Mouse (Mus musculus) hindbrain, embryonic 14.5 days (tissue): Measurements from ENCODE around the gene Xrcc1. TPM values are rescaled to one million over a fixed set of nuclear protein-coding genes. Genes with fewer than 3 reads are reported as not detected.

Source experiments
- ATAC-seq: fragments of 200-750 bp; cut with Nextera tagmentation; 2 replicates; pipeline ENCODE4 v1.8.0; 2017; ENCODE audit warnings: moderate number of reproducible peaks, mild to moderate bottlenecking, moderate TSS enrichment, moderate library complexity; ENCODE audit not compliant: low FRiP score
- DNase-seq: peaks from one replicate; pipeline ENCODE4 v3.0.0-alpha.2; 2015; ENCODE audit warnings: low spot score
- H3K27ac ChIP-seq: fragments of 300-500 bp; sonication (generic); 2 replicates; pipeline ENCODE4 v1.5.1; 2014; ENCODE audit warnings: mild to moderate bottlenecking, moderate library complexity
- H3K27me3 ChIP-seq: fragments of 300-500 bp; sonication (generic); 2 replicates; pipeline ENCODE4 v1.6.1; 2014; ENCODE audit warnings: mild to moderate bottlenecking, low read length, mixed read lengths; ENCODE audit not compliant: control insufficient read depth, insufficient read depth
- H3K36me3 ChIP-seq: fragments of 300-500 bp; sonication (generic); replicated peaks from 2 replicates; pipeline ENCODE4 v1.6.1; 2014; ENCODE audit not compliant: control insufficient read depth, insufficient read depth
- H3K4me1 ChIP-seq: fragments of 300-500 bp; sonication (generic); replicated peaks from 2 replicates; pipeline ENCODE4 v1.6.1; 2014; ENCODE audit warnings: antibody characterized with exemption, low read length, mixed read lengths; ENCODE audit not compliant: control insufficient read depth, insufficient read depth
- H3K4me2 ChIP-seq: fragments of 300-500 bp; sonication (generic); replicated peaks from 2 replicates; pipeline ENCODE4 v1.6.1; 2014; ENCODE audit warnings: mild to moderate bottlenecking, moderate library complexity
- H3K4me3 ChIP-seq: fragments of 300-500 bp; sonication (generic); replicated peaks from 2 replicates; pipeline ENCODE4 v1.5.1; 2014; ENCODE audit warnings: mild to moderate bottlenecking, low read length
- H3K9ac ChIP-seq: fragments of 300-500 bp; sonication (generic); 2 replicates; pipeline ENCODE4 v1.6.1; 2014
- H3K9me3 ChIP-seq: fragments of 300-500 bp; sonication (generic); 2 replicates; pipeline ENCODE4 v1.6.1; 2016; ENCODE audit warnings: low read length; ENCODE audit not compliant: control insufficient read depth
- WGBS: fragments of 180-500 bp; shearing (Covaris S2); extraction: QIAGEN DNeasy Blood & Tissue Kit; methylation state at CpG from one replicate; pipeline ENCODE4 v1.1.7; 2014; 5-methylcytosine and 5-hydroxymethylcytosine counted together
- polyA plus RNA-seq: library from polyadenylated mRNA; unstranded; fragments of >200 nt; fragmentation: Nextera tagmentation; extraction: Ambion mirVana; gene quantifications from 2 replicates; pipeline ENCODE4 v1.2.1, GENCODE M21; 2014

The Xrcc1 gene
- polyA plus RNA-seq, 1 experiment from 2014 or later: 52.3 TPM

GRCm38 (mm10) chr7:24588336-24588735 is 42.2 kb downstream of the Xrcc1 start:
- WGBS: 86% methylated on average over 13 of the region's 13 CpGs
- H3K4me1 ChIP-seq: peaks cover 7% of the 10 kb centered on the region

DNA sequence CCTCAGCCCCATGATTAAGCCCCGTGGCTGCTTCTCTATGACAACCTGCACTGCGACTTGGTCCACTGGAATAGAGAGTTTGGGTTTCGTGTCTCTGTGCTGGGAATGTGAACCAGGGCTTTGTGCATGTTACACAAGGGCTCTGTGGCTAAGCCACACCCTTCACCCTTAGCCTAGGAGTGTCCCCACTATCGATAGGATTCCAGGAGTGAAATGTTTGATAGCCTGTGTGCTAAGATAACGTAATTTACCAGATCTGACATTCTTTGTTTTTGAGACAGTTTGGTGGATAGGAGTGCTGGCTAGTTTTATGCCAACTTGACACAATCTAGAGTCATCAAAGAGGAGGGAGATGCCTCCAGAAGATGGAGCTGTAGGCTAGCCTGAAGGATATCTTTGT is 45.6 kb downstream of the Xrcc1 start:
- DNase-seq (no peak), ATAC-seq (no peak)
- H3K36me3 ChIP-seq: no peaks in the 10 kb centered on the region

More at GRCm38 (mm10) chr7:24588336-24588735, 42.2 kb downstream of the Xrcc1 start:
- H3K9ac ChIP-seq: no peak overlapping the region
- H3K36me3 ChIP-seq: no peaks in the 10 kb centered on the region
- no peaks in the 10 kb centered on the region for H3K9me3 ChIP-seq
- H3K27ac ChIP-seq: no peak overlapping the region
- H3K27me3 ChIP-seq: peaks cover 15% of the 10 kb centered on the region
- DNase-seq: no peak
- no peak overlapping the region for H3K4me2 ChIP-seq
- no peak overlapping the region for H3K4me3 ChIP-seq
- no peak for ATAC-seq

GRCm38 (mm10) chr7:24592163-24592562 is 46.1 kb downstream of the Xrcc1 start:
- peaks cover 17% of the 10 kb centered on the region for H3K4me1 ChIP-seq
- no peaks in the 10 kb centered on the region for H3K9me3 ChIP-seq
- H3K27ac ChIP-seq: no peak overlapping the region
- DNase-seq: no peak
- 55% methylated on average over 4 of the region's 4 CpGs for WGBS
- H3K4me2 ChIP-seq: no peak overlapping the region
- no peak for ATAC-seq
- 0 out of 2 replicates have a peak, but pooled peaks cover 3% of the 10 kb centered on the region for H3K27me3 ChIP-seq
- H3K4me3 ChIP-seq: no peak overlapping the region
- no peaks in the 10 kb centered on the region for H3K36me3 ChIP-seq
- no peak overlapping the region for H3K9ac ChIP-seq

More for the DNA sequence above, 45.6 kb downstream of the Xrcc1 start:
- H3K4me1 ChIP-seq: peaks cover 17% of the 10 kb centered on the region
- peaks cover 3% of the 10 kb centered on the region; the same call in 1 of the 2 replicates for H3K27me3 ChIP-seq
- H3K4me2 ChIP-seq: no peak overlapping the region
- H3K4me3 ChIP-seq: no peak overlapping the region
- no peak overlapping the region for H3K27ac ChIP-seq
- WGBS: 78% methylated on average over 5 of the region's 5 CpGs
- no peaks in the 10 kb centered on the region for H3K9me3 ChIP-seq
- H3K9ac ChIP-seq: no peak overlapping the region

- Histone ChIP-seq H3K9me3 (no peaks in the 10 kb centered on the region), H3K4me1 (peaks cover 15% of the 10 kb centered on the region), H3K27ac (no peak overlapping the region), H3K36me3 (no peaks in the 10 kb centered on the region), H3K9ac (no peak overlapping the region), H3K27me3 (0 out of 2 replicates have a peak, but pooled peaks cover 3% of the 10 kb centered on the region), H3K4me2 (no peak overlapping the region), H3K4me3 (no peak overlapping the region)
- 77% methylated on average over 6 of the region's 6 CpGs for WGBS
- no peak for DNase-seq
- no peak for ATAC-seq
These were observed 46.7 kb downstream of the Xrcc1 start for GRCm38 (mm10) chr7:24592781-24593180.

GRCm38 (mm10) chr7:24593621-24594308 is 47.7 kb downstream of the Xrcc1 start:
- H3K4me1 ChIP-seq: peaks cover 15% of the 10 kb centered on the region
- peak overlapping the region; percentile 68 for H3K9ac ChIP-seq
- no peak overlapping the region for H3K27ac ChIP-seq
- H3K4me3 ChIP-seq: peak overlapping the region; percentile 64
- ATAC-seq (peak; percentile 86), DNase-seq (peak; percentile 73)
- 0 out of 2 replicates have a peak, but pooled peaks cover 3% of the 10 kb centered on the region for H3K27me3 ChIP-seq
- no peaks in the 10 kb centered on the region for H3K36me3 ChIP-seq
- WGBS: 3% methylated on average over 39 of the region's 39 CpGs
- no peaks in the 10 kb centered on the region for H3K9me3 ChIP-seq
- peak overlapping the region; percentile 74 for H3K4me2 ChIP-seq

DNA sequence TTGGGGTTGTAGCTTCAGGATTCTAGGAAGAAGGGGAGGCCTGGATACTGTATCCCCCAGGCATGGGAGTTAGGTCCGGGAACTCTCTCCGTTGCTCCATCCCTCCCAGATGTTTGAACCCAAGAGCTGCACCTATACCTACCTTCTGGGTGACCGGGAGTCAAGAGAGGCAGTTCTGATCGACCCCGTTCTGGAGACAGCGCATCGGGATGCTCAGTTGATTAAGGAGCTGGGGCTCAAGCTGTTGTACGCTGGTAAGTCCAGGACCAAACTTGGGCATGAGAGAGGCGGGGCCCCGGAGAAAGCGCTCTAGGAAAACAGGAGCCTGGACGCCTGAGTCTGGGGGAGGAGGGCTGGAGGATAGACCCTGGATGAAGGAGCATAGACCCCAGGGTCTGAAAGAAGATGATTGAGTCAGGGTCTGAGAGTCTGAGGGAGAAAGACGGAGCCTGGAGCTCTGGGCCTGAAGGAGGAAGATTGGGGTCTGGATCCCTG is 48.3 kb downstream of the Xrcc1 start:
- 5% methylated on average over 13 of the region's 13 CpGs for WGBS
- ATAC-seq: no peak; the same call in none of the 2 replicates

DNA sequence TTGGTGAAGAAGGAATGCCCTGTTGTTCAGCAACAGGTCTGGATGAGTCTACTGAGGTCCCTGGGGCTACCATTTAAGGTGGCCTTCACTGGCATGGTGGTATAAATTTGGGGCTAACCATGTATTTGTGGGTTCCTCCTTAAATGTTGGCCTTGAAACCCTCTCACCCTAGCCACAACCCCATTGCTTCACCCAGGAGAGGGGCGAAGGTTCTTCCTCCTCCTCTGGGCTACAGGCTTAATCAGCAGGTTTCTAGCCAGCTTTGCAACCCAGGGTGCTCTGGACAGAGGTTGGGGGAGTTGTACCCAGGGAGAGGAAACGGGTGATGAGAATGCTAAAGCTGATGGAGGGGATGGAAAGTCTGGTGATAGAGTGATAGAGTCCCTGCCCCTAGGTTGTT is 49.4 kb downstream of the Xrcc1 start:
- Histone ChIP-seq H3K4me3 (no peak overlapping the region), H3K4me2 (no peak overlapping the region), H3K36me3 (no peaks in the 10 kb centered on the region), H3K4me1 (peaks cover 15% of the 10 kb centered on the region), H3K9me3 (no peaks in the 10 kb centered on the region), H3K27me3 (0 out of 2 replicates have a peak, but pooled peaks cover 3% of the 10 kb centered on the region), H3K9ac (no peak overlapping the region), H3K27ac (no peak overlapping the region)
- 77% methylated on average over 2 of the region's 2 CpGs for WGBS
- ATAC-seq: no peak
- no peak for DNase-seq

More for the DNA sequence above, 48.3 kb downstream of the Xrcc1 start:
- no peaks in the 10 kb centered on the region for H3K9me3 ChIP-seq
- peak overlapping the region; percentile 74 for H3K4me2 ChIP-seq
- H3K9ac ChIP-seq: peak overlapping the region; percentile 68
- H3K27me3 ChIP-seq: 0 out of 2 replicates have a peak, but pooled peaks cover 3% of the 10 kb centered on the region
- no peak overlapping the region for H3K27ac ChIP-seq
- DNase-seq: no peak
- H3K4me1 ChIP-seq: peaks cover 15% of the 10 kb centered on the region
- H3K36me3 ChIP-seq: no peaks in the 10 kb centered on the region
- H3K4me3 ChIP-seq: peak overlapping the region; percentile 64

- ATAC-seq: no peak
- Histone ChIP-seq H3K4me1 (peaks cover 13% of the 10 kb centered on the region), H3K27ac (no peak overlapping the region), H3K9ac (no peak overlapping the region), H3K9me3 (no peaks in the 10 kb centered on the region), H3K4me3 (no peak overlapping the region), H3K27me3 (0 out of 2 replicates have a peak, but pooled peaks cover 3% of the 10 kb centered on the region), H3K4me2 (no peak overlapping the region), H3K36me3 (no peaks in the 10 kb centered on the region)
- no peak for DNase-seq
- WGBS: 71% methylated on average over 4 of the region's 4 CpGs
These were observed 52.0 kb downstream of the Xrcc1 start for GRCm38 (mm10) chr7:24598121-24598520.

DNA sequence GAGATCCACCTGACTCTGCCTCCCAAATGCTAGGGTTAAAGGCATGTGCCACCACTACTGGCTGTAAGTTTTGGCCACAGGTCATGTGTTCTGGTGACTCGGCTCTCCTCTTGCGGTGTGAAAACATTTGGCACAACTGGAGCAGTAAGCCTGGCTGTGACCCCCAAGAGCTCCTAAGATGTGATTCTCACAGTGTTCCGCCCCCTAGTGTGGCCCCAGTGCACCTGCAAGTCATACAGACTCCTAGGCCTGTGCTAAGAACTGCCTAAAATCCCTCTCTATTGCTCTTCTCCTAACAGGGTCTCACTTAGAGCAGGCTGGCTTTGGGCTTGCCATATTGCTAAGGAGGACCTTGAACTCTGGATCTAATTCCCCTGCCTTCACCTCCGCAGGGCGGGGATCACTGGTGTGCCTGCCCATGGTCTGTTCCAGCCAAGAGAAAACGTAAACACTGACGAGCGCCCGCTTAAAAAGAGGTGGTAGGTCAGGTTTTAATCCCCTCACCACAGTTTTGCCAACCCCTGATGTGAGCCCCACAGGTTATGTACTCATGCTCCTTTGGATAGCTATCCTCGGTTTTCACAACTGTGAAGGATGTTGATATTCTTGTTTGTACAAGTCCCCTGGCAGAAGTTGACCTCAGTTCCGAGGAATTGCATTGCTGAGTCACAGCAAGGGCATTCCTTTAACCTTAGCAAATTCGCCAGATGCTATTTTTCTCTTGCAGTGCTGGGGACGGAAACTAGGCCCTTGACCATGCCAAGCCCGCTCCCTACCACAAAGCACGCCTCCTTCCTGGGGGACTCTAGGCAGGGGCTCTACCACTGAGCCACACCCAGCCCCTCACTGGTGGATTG is 53.4 kb downstream of the Xrcc1 start:
- no peak for ATAC-seq
- Histone ChIP-seq H3K9ac (no peak overlapping the region), H3K4me2 (no peak overlapping the region), H3K4me3 (no peak overlapping the region), H3K4me1 (0 out of 2 replicates have a peak, but pooled peaks cover 3% of the 10 kb centered on the region), H3K27ac (no peak overlapping the region), H3K36me3 (no peaks in the 10 kb centered on the region), H3K9me3 (no peaks in the 10 kb centered on the region), H3K27me3 (0 out of 2 replicates have a peak, but pooled peaks cover 3% of the 10 kb centered on the region)
- DNase-seq: no peak
- 78% methylated on average over 15 of the region's 15 CpGs for WGBS
